Mouse (Mus musculus): ENCODE results near the gene Gm10570. TPM values are rescaled to one million over a fixed set of nuclear protein-coding genes. Genes with fewer than 3 reads are reported as not detected.

The Gm10570 gene
- total RNA-seq, 1 experiment from 2014 or later = not detected

DNA sequence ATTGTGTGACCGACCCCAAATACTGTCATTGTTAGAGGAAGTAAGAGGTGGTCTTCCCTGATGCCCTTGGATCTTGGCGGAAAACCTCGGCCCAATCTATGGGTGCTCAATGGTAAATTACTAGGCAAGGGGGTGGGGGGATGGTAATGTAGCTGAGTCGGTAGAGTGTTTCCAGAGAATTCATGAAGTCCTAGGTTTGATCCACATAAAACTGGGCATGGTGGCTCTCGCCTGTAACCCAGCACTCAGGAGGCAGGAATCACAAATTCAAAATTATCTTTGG lies 32.7 kb downstream of the Gm10570 start:
- ATAC-seq (replicated peaks; ENCODE audit: insufficient number of reproducible peaks, low FRiP score, low TSS enrichment, poor library complexity, severe bottlenecking) = no peak

DNA sequence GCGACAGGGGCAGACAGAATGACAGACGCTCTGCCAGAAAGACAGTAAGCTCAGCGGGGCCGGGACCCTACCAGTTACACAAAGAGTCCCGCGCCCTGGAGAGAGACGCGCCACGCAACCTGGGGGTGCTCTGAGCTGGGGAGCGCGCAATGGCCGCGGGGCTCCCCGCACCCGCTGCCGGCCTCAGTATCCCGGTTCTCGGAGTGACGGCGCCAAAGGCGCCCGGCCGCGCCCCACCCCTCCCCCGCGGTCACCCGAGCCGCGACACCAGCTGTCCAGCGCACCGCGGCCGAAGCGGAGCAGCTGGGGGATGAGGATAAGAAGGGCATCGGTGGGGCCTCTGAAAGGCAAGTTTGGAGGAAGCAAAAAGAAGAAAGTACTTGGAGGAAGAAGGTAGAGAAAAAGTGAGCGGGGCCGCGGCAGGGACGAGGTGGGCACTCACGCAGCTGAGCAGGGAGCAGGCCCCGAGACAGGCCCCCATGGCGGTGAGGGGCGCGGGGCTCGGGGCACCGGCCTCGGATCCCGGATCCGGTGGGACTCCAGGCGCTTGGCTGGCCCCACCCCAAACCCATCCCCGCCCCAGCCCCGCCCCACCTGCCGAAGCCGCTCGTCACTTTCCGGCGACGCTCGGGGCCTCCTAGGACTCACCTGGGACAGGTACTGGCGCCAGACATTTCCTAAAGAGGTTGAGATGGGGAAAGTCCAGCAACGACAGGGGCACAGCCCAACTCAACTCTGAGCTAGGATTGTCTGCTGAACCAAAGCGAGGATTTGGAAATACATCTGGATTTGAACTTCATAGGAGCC lies 33.3 kb downstream of the Gm10570 start:
- ATAC-seq (replicated peaks; ENCODE audit: insufficient number of reproducible peaks, low FRiP score, low TSS enrichment, poor library complexity, severe bottlenecking) = no peak

DNA sequence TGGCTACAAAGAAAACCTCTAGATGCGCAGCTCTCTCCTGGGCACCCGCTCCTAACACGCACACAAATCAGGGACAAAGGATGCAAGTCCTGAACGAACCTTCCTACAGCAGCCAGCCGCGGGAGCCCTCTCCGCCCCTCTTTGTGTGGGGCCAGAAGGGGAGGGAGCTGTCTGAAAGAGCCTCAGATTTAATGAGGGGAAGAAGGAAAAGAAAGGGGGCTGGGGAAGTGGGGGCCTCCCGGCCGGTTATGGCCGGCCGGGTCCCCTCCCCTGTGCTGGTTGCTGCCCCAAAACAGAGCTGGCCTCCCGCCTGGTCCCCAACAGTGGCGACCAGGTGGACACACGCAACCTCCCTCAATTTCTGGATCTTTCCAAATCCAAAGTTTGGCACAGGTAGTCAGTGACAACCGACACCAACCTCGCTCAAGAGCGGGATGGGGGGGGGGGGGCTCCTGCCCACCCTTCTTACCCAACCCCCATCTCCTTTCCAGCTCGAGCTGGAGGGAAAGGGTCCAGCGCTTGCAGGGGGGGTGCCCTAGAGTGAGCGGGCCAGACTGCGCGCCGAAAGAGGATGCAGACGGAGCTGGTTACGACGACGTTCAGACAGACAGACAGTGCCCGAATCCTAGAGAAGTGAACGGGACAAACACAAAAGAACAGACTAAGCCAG lies 34.0 kb downstream of the Gm10570 start:
- ATAC-seq (replicated peaks; ENCODE audit: insufficient number of reproducible peaks, low FRiP score, low TSS enrichment, poor library complexity, severe bottlenecking) = no peak

DNA sequence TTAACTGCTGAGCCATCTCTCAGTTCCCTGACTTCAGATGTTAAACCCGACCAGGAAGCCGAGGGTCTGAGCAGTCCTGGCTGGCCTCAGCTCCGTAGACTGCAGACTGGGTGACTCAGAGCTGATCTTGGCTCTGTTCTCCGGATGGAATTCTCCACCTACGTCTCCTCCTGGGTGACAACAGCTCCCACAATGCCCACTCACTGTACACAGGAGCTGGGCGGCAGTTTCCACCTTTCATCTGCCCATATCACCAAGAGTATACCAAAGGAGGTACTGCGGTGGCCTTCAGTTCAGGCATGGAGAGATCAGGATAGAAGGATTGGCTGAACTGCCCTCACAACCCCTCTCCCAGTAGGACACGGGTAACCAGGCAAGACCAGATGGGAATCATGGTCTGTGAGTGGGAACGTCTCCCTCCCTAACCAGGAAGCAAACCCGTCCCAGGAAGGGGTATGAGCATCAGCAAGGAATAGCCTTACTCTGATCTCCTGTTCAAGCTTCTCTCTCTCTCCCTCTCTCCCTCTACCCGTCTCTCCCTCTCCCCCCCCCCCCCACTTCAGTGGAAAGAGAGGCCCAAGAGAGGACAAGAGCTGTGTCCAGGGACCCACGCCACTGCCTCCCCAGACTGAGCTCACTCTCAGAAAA lies 34.7 kb downstream of the Gm10570 start:
- ATAC-seq (replicated peaks; ENCODE audit: insufficient number of reproducible peaks, low FRiP score, low TSS enrichment, poor library complexity, severe bottlenecking) = no peak

DNA sequence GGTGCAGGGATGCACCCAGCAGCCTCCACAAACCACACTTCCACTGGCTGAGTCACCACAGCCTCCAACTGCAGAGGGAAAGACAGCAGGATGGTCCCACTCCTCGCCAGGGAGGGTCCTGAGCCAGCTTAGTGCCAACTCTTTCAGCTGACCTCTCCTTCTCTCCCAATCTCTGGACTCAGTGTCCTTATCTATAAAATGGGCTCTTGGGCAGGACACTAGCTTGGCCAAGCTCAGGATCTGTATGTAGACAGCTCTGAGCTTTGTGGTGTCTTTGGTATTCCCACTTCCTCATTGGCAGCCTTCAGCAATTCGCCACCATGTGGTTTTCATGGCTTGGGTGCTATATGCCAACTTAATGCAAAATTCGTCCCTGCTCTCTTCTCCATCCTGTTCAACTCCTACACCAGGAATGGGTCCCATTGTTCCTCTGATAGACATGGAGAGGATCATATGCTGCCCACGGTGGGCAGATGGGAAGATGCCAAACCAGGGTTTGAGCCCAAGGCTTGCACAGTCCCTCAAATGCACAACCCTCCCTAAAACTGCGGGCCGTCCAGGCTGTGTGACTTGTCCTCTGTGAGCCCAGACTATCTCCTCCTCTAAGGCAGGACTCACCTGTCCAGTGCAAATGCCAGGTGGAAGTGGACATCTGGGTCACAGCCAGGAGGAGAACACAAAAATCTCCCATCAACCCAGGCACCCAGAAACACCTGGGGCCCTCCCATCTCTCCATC lies 37.7 kb downstream of the Gm10570 start:
- no peak for ATAC-seq (replicated peaks; ENCODE audit: insufficient number of reproducible peaks, low FRiP score, low TSS enrichment, poor library complexity, severe bottlenecking)

DNA sequence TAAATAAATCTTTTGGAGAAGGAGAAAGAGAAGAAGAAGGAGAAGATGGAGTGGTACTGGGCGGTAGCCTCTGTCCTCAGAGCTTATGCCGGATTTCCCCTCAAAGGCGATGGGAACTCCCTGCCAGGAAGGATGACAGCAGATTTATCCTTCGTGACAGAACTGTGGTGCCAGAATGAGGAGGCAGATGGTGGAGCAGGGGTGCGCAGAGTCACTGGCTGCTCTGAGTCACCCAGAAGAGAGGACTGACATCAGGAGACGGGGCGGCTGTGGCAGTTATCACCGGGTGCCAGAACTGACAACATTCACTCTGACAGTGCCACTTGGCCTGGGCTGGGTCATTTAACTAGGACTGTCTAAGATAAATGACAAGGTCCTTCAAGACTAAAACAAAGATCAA lies 38.4 kb downstream of the Gm10570 start:
- no peak for ATAC-seq (replicated peaks; ENCODE audit: insufficient number of reproducible peaks, low FRiP score, low TSS enrichment, poor library complexity, severe bottlenecking)

DNA sequence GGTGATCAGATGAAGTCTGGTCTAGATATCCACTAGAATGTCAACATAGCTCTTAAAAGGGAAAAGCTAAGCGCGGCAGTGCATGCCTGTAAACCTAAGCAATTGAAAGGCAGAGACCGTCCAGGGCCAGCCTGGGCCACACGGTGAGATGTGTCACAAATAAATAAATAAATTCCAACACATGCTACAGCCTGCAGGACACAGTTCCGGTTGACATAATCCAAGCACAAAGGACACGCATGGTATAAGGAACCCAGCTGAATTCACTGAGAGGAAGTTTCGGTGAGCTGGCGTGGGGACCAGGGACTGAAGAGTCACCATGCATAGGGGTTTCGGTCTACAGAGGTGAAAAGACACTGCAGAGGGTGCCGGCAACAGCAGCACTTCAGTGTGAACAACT lies 39.7 kb downstream of the Gm10570 start:
- no peak for ATAC-seq (replicated peaks; ENCODE audit: insufficient number of reproducible peaks, low FRiP score, low TSS enrichment, poor library complexity, severe bottlenecking)

DNA sequence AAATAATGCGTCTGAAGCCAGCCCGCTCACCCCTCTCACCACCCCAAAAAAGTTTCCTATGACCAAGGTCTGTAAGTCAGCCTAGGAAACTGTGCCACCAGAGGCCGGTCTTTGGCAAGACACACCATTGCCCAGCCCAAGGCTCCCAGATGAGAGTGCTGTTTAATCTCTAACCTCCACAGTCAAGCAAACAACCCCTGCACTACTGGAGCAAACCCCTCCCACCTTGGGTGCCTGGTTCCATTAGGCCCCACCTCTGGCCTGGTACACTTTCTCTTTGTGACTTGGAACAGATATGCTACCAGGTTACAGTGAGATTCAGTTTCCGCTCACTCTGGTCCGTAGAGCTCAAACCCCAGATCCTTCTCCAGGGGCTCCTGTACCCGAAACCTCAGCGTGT lies 41.4 kb downstream of the Gm10570 start:
- no peak for ATAC-seq (replicated peaks; ENCODE audit: insufficient number of reproducible peaks, low FRiP score, low TSS enrichment, poor library complexity, severe bottlenecking)

DNA sequence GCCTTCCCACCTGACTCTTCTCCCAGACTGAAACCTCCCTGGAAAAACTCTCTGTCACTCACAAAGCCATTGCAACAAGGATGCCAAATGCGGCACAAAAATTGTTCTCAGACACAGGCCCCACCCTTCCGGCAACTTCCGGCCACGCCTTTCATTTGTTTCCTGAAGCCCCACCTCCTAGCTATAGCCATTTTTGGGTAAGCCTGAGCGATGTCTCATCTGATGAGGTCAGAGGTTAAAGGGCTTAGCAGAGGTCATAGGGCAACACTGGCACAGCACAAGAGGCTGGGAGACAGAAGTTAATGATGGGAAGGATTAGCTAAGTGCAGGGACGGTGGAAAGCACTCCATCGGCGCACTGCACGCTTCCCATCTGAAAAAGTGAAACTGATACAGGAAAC lies 41.9 kb downstream of the Gm10570 start:
- ATAC-seq (replicated peaks; ENCODE audit: insufficient number of reproducible peaks, low FRiP score, low TSS enrichment, poor library complexity, severe bottlenecking) = 0 out of 2 replicates have a peak, but pooled peaks have one; percentile 58

DNA sequence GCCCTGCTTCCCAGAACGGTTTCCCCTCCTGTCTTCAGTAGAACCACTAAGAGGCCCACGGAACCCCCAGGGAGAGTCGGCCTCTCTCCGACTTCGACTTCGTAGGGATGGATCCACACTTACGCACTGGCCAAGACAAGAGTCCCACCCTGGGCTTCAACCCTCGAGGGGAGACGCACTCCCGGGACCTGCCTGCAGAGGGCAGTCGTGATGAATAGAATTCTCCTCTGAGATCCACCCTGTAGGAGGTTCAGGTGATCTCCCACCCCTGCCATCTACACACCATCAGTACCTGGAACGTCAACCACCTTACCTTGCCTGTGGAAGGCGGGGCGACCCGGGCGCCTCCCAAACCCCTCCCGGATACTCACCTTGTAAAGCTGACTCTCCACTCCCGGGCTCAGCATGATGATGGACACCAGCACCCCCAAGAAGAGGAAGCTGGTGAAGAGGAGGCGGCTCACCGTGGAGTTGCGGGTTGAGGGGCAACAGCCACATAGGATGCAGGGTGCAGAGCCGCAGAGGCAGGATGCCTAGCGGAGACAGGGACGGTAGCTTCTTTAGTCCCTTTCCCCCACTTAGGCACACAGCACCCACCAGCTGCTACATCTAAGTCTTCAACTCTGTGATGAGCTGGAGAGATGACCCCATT lies 43.6 kb downstream of the Gm10570 start:
- peak; percentile 59; the same call in 1 of the 2 replicates for ATAC-seq (replicated peaks; ENCODE audit: insufficient number of reproducible peaks, low FRiP score, low TSS enrichment, poor library complexity, severe bottlenecking)

DNA sequence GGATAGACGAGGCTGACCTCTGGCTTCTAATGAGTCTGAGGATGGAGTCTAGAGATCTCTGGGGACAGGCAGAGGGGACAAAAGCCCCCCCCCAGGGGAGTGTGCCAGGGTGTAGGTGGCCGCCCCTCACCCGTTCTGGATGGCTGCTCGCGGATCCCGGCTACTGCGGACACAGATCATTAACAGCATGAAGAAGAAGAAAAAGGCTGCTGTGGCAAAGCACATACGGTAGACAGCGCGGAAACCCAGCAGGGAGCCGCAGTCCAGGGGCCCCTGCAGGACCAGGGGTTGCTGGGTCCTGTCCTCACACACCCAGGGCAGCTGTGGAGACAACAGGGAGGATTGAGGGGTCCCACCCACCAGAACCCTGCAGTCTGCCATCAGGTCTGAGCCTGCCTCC lies 44.3 kb downstream of the Gm10570 start:
- ATAC-seq (replicated peaks; ENCODE audit: insufficient number of reproducible peaks, low FRiP score, low TSS enrichment, poor library complexity, severe bottlenecking) = no peak

DNA sequence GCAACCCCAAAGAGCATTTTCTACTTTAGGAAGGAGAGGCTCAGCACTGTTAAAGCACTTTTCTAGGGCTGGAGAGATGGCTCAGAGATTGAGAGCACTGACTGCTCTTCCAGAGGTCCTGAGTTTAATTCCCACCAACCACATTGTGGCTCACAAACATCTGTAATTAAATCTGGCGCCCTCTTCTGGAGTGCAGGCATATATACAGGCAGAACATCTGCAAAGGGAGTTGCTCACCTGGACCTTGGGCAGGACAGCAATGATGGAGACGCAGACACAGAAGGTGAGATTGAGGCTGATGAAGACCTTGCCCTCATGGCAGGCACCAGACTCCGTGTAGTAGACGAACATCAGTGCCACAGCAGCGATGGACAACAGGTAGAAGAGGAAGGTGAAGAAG lies 48.1 kb downstream of the Gm10570 start:
- no peak for ATAC-seq (replicated peaks; ENCODE audit: insufficient number of reproducible peaks, low FRiP score, low TSS enrichment, poor library complexity, severe bottlenecking)

Other genes starting within 250 kb of the Gm10570 start
- gene Pef1, start 206.1 kb downstream of the Gm10570 start, total RNA-seq (2017) = 9.7 to 15.8 TPM (median 10.2 TPM) in 3 replicates
- not detected in 3 replicates for gene Hcrtr1, start 169.3 kb downstream of the Gm10570 start, total RNA-seq (2017)
- not detected in 3 replicates for gene Tinagl1, start 133.6 kb downstream of the Gm10570 start, total RNA-seq (2017)
- gene Gm853, start 86.3 kb downstream of the Gm10570 start, total RNA-seq (2017) = not detected in 3 replicates
- gene Serinc2, start 29.5 kb downstream of the Gm10570 start, total RNA-seq (2017) = not detected in 3 replicates
- gene Fabp3, start 79 bp downstream of the Gm10570 start, total RNA-seq (2017) = 1.0 TPM in 1 of 3 replicates, not detected in the others
- gene Zcchc17, start 51.3 kb upstream of the Gm10570 start, total RNA-seq (2017) = 43.9 to 83.9 TPM (median 83.8 TPM) in 3 replicates
- 42.5 to 56.5 TPM (median 51.3 TPM) in 3 replicates for gene Snrnp40, start 51.5 kb upstream of the Gm10570 start, total RNA-seq (2017)

Measured in monocyte, adult 5-6 weeks (primary cell).